Mouse (Mus musculus): ENCODE data around the gene Timm23.
"Not testable (repeated sequence)": the region's sequence is repeated elsewhere in the genome, so short reads cannot be mapped to it uniquely, and the experiment has no call there.

Gene Timm23

GRCm38 (mm10) chr14:32136467-32136866 lies 65.2 kb downstream of the Timm23 start:
- DNase-seq (ENCODE audit: extremely low spot score, low read depth, low spot score): not testable (repeated sequence)

GRCm38 (mm10) chr14:32134293-32134692 lies 67.4 kb downstream of the Timm23 start:
- no peak for DNase-seq (ENCODE audit: extremely low spot score, low read depth, low spot score)

- no peak for DNase-seq (ENCODE audit: extremely low spot score, low read depth, low spot score)
Measured at GRCm38 (mm10) chr14:32131836-32132235, 69.9 kb downstream of the Timm23 start.
